Mouse (Mus musculus): ENCODE data around the gene Pi4ka.
"Not testable (repeated sequence)": the region's sequence is repeated elsewhere in the genome, so short reads cannot be mapped to it uniquely, and the experiment has no call there.

Gene Pi4ka

GRCm38 (mm10) chr16:17233702-17234498 is 172.2 kb downstream of the Pi4ka start:
- peak; percentile 83 for DNase-seq (ENCODE audit: extremely low spot score, low spot score)

GRCm38 (mm10) chr16:17232794-17233701 is 173.1 kb downstream of the Pi4ka start, which contains the start of gene Hic2:
Hic2 (plus strand) TSS chr16:17233572.
- peak; percentile 97 for DNase-seq (ENCODE audit: extremely low spot score, low spot score)

GRCm38 (mm10) chr16:17231523-17231922 is 174.6 kb downstream of the Pi4ka start:
- DNase-seq (ENCODE audit: extremely low spot score, low spot score), result not testable (repeated sequence)

Data from neural tube, embryonic 10.5 days (tissue).